Mouse (Mus musculus) midbrain, embryonic 10.5 days (tissue): Measurements from ENCODE around the gene Gng2. TPM values are rescaled to one million over a fixed set of nuclear protein-coding genes. Genes with fewer than 3 reads are reported as not detected.

Source experiments
- DNase-seq: peaks from one replicate; pipeline ENCODE4 v3.0.0-alpha.2; 2017; ENCODE audit warnings: low spot score
- H3K27ac ChIP-seq: fragments of 300-500 bp; sonication (generic); replicated peaks from 2 replicates; pipeline ENCODE4 v1.5.1; 2016; ENCODE audit warnings: mild to moderate bottlenecking
- H3K27me3 ChIP-seq: fragments of 300-500 bp; sonication (generic); 2 replicates; pipeline ENCODE4 v1.6.1; 2016; ENCODE audit warnings: low read depth, mild to moderate bottlenecking; ENCODE audit not compliant: poor library complexity, severe bottlenecking
- H3K36me3 ChIP-seq: fragments of 300-500 bp; sonication (generic); 2 replicates; pipeline ENCODE4 v1.6.1; 2016; ENCODE audit warnings: mild to moderate bottlenecking, moderate library complexity
- H3K4me1 ChIP-seq: fragments of 300-500 bp; sonication (generic); 2 replicates; pipeline ENCODE4 v1.6.1; 2016
- H3K4me3 ChIP-seq: fragments of 300-500 bp; sonication (generic); 2 replicates; pipeline ENCODE4 v1.5.1; 2016; ENCODE audit warnings: mild to moderate bottlenecking, moderate library complexity
- H3K9me3 ChIP-seq: fragments of 300-500 bp; sonication (generic); replicated peaks from 2 replicates; pipeline ENCODE4 v1.6.1; 2016; ENCODE audit warnings: mild to moderate bottlenecking
- WGBS: fragments of 180-500 bp; shearing (Covaris S2); methylation state at CpG from one replicate; pipeline ENCODE4 v1.1.7; 2016; 5-methylcytosine and 5-hydroxymethylcytosine counted together
- polyA plus RNA-seq: library from polyadenylated mRNA; unstranded; fragments of >200 nt; fragmentation: Nextera tagmentation; extraction: Ambion mirVana; gene quantifications from 2 replicates; pipeline ENCODE4 v1.2.1, GENCODE M21; 2016

Gng2 gene
- polyA plus RNA-seq, 1 experiment from 2014 or later, result 82.4 TPM

DNA sequence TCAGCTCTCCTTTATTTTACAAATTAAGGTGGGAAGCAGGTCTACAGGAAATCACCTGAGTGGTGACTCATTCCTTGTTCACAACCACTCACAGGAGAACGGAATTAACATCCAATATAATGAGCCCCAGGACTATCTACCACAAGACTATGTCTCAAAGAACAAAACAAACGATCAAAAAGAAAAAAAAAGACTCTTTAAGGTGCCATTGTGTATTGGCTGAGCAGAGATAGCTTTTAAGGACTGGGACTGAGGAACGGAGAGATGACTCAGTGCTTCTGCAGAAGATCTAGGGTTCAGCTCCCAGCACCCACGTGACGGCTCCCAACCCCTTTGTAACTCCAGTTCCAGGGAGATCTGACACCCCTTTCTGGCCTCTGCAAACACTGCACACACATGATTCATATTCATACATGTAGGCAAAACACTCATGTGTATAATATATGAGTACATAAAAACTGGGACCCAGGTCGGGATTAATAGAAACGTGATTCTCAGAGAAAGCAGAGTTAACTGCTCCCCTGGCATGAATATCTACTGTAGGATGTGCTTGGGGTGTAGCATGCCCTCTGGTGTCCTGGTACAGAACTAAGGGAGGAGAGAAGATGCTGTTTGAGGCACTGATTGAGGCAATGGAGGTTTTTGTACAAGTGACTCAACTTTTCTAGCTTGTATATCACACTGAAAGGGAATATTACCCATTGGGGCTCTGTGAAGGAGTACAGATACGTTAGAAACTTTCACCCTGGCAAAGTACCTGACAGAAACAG is 115.9 kb downstream of the Gng2 start:
- H3K4me1 ChIP-seq, result no peaks in the 10 kb centered on the region
- H3K4me3 ChIP-seq, result no peak overlapping the region
- no peak for DNase-seq
- no peak overlapping the region for H3K27ac ChIP-seq
- no peaks in the 10 kb centered on the region for H3K27me3 ChIP-seq
- WGBS, result 89% methylated on average over 8 of the region's 8 CpGs
- no peaks in the 10 kb centered on the region for H3K36me3 ChIP-seq
- no peaks in the 10 kb centered on the region for H3K9me3 ChIP-seq

DNA sequence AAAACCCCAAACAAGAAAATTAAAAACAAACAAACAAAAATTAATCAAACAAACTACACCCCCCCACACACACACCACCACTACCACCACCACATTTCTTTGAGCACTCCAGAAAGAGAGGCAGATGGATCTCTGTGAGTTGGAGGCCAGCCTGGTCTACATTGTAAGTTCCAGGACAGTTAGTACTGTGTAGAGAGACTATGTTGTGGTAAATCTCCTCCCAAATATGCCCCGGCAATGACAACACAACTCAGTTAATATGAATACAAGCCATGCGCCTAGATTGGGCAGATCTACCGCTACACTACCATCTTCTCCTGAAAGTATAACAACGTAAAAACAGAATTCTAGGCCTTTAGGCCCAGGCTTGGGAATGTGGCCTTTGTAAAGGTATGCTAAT is 117.1 kb downstream of the Gng2 start:
- no peaks in the 10 kb centered on the region for H3K9me3 ChIP-seq
- DNase-seq, result no peak
- H3K36me3 ChIP-seq, result no peaks in the 10 kb centered on the region
- H3K27me3 ChIP-seq, result no peaks in the 10 kb centered on the region
- no peak overlapping the region for H3K4me3 ChIP-seq
- H3K27ac ChIP-seq, result no peak overlapping the region
- 89% methylated on average over 4 of the region's 4 CpGs for whole genome bisulfite sequencing
- no peaks in the 10 kb centered on the region for H3K4me1 ChIP-seq

DNA sequence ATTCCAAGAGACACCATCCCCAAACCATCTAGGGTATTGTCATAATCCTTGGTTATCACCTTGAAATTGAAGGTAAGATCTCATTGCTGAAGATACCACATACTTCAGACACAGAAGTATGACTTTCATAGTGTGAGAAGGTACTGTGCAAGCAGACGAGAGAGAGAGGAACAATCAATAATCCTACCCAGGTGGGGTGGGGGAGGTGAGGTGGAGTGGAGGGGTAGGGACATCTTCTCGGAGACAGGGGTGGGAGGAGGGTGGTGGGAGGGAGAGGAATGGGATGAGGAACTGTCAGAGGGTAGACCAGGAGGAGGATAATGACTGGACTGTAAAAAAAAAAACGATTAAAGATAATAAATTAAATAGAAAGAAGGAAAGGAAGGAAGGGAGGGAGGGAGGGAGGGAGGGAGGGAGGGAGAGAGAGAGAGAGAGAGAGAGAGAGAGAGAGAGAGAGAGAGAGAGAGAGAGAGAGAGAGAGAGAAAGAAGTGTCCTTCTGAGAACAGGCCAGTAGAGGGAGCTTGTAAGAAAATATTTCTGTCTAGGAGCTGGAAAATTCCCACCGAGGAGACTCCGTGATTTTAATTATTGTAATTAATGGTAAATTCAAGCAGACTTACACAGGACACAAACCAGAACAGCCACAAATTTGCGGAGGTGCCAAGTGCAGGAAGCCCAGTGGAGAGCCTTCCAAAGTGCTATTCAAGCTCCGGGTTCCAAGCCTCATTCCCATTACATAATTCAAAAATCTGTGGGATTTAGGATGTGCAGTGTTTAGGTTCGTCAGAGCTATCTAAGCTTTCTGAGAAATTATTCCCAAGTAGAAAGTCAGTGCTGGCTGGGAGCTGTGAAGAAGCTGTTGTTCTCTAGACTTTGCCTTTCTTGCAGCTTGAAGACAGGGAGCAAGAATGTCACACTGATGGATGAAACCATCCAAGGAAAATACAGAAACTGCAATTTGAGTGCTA is 118.3 kb downstream of the Gng2 start:
- no peak for DNase-seq

DNA sequence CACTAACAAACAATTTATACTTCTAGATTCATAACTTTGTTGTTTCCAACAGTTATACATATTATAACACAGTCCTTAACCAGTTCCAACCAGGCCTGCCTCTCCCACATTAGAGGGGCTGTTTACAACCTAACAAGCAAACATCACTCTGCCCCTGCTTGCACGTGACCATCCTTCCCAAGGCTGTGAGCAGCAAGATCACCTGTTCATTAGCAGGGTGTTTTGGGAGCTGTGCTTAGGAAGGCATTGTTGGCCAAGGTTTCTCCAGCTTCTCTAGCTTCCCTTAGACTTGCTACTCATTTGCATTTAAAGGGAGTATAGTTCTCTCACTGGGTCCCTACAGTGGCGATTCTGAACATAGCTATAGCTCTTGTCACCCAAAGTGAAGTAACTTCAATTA is 119.1 kb downstream of the Gng2 start:
- DNase-seq, result no peak
- Histone ChIP-seq H3K27ac (no peak overlapping the region), H3K4me3 (no peak overlapping the region), H3K4me1 (no peaks in the 10 kb centered on the region), H3K36me3 (no peaks in the 10 kb centered on the region), H3K27me3 (no peaks in the 10 kb centered on the region), H3K9me3 (no peaks in the 10 kb centered on the region)
- WGBS, result 83% methylated on average over 2 of the region's 2 CpGs

More for the DNA sequence above, 118.3 kb downstream of the Gng2 start:
- no peak overlapping the region for H3K4me3 ChIP-seq
- no peak overlapping the region for H3K27ac ChIP-seq
- H3K4me1 ChIP-seq, result no peaks in the 10 kb centered on the region
- H3K9me3 ChIP-seq, result no peaks in the 10 kb centered on the region
- no peaks in the 10 kb centered on the region for H3K36me3 ChIP-seq
- H3K27me3 ChIP-seq, result no peaks in the 10 kb centered on the region
- 58% methylated on average over 8 of the region's 8 CpGs for WGBS

DNA sequence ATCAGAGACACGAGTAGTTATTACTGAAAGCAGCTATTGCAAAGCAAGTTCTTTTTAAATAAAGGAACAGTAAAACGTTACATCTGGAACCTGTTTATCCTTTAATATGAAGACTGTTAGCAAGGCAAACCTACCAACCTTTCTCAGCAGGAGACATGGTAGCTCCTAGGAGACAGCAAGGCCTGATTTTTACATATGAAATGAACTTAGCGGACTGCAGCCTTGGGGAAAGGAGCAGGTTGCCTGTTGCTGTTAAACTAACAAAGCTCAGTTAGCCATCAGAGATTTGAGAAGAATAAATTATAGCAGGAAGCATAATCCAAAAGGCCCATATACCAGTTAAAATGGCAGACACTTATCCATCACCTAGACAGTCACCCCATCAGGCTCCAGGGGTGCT is 124.0 kb downstream of the Gng2 start:
- no peak overlapping the region for H3K27ac ChIP-seq
- 54% methylated on average over 3 of the region's 3 CpGs for WGBS
- no peak overlapping the region for H3K4me3 ChIP-seq
- no peaks in the 10 kb centered on the region for H3K4me1 ChIP-seq
- H3K9me3 ChIP-seq, result no peaks in the 10 kb centered on the region
- DNase-seq, result no peak
- H3K36me3 ChIP-seq, result no peaks in the 10 kb centered on the region
- H3K27me3 ChIP-seq, result no peaks in the 10 kb centered on the region

DNA sequence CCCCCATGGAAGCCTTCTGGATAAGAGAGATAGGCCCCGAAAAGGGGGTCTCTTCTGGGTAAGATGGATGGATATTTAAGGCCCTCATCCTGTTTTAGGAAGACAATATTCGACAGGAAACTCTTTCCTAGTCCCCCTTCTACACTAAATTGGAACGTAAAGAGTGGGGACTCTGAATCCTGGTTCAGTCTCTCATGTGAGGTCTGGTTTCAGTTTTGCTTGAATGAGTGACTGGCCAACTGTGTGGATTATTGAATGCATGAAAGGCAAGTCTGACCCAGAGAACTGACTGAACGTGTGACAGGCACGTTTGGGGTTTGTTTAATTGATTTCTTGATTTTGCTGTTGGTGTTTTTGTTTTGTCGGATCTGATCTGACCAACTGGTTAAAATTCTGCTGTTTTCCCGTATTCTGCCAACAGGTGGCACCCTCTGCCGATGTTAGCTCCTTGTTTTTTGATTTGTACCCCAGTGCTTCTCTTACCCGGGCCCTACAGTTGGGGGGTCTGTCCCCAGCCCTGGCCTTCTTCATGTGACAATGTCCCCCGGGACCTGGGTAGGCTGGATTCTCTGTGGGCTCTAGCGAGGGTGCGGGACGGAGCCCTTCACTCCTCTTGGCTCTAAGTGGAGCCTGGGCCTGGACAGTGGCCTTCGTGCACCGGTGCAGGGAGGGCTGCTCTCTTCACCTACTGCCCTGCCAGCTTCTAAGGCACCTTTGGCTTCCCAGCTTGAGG is 137.7 kb downstream of the Gng2 start:
- Histone ChIP-seq H3K4me3 (peak overlapping the region; percentile 43), H3K27ac (peak overlapping the region; percentile 77)

DNA sequence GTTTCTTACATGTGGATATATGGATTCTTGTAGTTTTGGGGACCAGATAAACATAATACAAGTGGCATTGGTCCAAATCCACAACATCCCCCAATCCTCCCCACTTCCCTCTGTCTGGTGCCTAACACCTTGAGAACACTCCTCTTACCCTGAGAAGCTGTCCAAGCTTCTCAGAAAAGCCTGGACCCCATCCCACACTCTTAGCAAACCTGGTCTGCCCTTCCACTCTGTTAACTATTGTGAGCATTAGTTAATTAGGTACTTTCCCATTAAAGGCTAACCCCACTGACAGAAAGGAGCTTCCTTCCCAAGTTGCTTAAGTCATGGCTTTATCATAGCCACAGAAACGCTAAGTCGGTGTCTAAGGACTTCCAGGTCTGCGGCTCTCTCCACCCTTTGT is 141.1 kb downstream of the Gng2 start:
- H3K27ac ChIP-seq, result no peak overlapping the region
- WGBS, result 89% methylated on average over 3 of the region's 3 CpGs

More for the DNA sequence above, 137.7 kb downstream of the Gng2 start:
- DNase-seq, result peak; percentile 69
- peaks cover 7% of the 10 kb centered on the region for H3K4me1 ChIP-seq
- no peaks in the 10 kb centered on the region for H3K36me3 ChIP-seq
- peaks cover 3% of the 10 kb centered on the region for H3K27me3 ChIP-seq
- H3K9me3 ChIP-seq, result no peaks in the 10 kb centered on the region
- WGBS, result 28% methylated on average over 15 of the region's 15 CpGs

DNA sequence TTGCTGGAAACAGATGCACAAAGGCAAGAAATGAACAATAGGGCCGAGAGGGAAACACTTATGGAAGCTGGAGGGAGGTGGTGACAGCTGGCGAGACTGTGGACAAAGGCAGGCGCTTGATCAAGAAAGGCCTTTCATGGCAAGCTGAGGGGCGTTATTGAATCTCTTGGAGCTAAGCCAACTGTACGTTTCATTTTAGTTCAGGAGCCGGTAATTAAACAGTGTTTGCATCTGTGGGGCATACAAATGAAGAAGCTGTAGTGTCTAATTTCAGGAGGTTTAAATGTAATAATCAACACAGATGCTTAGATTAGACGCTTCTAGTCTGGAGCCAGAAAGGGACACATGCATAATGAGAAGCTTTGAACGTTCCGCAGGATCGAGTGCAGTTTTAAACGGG is 151.9 kb downstream of the Gng2 start:
- Histone ChIP-seq H3K9me3 (peaks cover 5% of the 10 kb centered on the region; the same call in 1 of the 2 replicates), H3K27ac (peak overlapping the region; percentile 93), H3K36me3 (peaks cover 19% of the 10 kb centered on the region), H3K27me3 (no peaks in the 10 kb centered on the region), H3K4me1 (peaks cover 27% of the 10 kb centered on the region), H3K4me3 (0 out of 2 replicates have a peak overlapping the region, but pooled peaks have one; percentile 18)
- 65% methylated on average over 11 of the region's 11 CpGs for whole genome bisulfite sequencing
- no peak for DNase-seq

More for the DNA sequence above, 141.1 kb downstream of the Gng2 start:
- H3K9me3 ChIP-seq, result no peaks in the 10 kb centered on the region
- peaks cover 7% of the 10 kb centered on the region for H3K4me1 ChIP-seq
- H3K27me3 ChIP-seq, result peaks cover 3% of the 10 kb centered on the region
- no peaks in the 10 kb centered on the region for H3K36me3 ChIP-seq
- DNase-seq, result no peak
- no peak overlapping the region for H3K4me3 ChIP-seq

DNA sequence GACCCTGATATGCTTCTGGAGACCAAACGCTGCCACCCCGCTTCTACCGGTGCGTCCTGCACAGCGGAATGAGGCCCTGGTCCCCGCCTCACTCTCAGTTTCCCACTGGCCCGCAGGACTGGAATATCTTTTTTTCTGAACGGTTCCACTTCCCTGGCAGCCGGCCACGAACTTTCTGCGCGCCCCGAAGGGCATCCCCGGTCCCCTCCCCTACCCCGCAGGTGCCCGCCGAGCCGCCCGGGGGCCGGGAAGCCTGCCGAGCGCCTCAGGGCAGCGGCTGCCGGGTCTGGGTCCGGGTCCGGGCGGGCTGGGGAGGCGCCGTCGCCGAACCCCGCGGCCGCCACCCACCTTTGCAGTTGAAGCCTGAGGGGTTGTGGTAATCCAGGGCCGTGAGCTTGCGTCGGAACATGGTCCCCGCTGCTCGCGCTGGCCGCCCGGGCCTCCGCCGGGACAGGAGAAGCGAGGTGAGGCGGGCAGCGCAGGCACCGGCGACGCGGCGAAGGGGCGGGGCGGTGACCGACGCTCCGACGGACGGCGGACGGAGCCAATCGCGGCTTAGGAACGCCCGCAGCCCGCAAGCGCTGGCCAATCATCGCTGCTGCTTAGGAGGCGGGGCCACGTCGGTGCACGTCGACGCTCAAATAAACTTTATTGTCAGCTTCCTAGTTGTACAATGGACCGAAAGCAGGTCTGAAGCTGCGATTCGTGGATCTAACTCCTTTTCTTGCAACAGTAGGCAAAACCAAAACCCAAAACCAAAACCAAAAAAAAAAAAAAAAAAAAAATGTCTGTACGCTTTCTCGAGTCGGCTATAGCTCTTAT is 153.9 kb downstream of the Gng2 start, which contains the start of gene Rtraf:
Rtraf (minus strand) TSS at position 504 of the 822 bp plus-strand sequence.
- DNase-seq, result peak; percentile 90
- peaks cover 27% of the 10 kb centered on the region for H3K4me1 ChIP-seq
- H3K9me3 ChIP-seq, result peaks cover 5% of the 10 kb centered on the region; the same call in 1 of the 2 replicates
- H3K27ac ChIP-seq, result peak within 1 kb of the TSS; percentile 93
- peak within 1 kb of the TSS; percentile 99 for H3K4me3 ChIP-seq
- under 1% methylated on average over 80 of the region's 80 CpGs for WGBS
- no peaks in the 10 kb centered on the region for H3K27me3 ChIP-seq
- peaks cover 38% of the 10 kb centered on the region for H3K36me3 ChIP-seq
